Mouse (Mus musculus): ENCODE measurements around the gene Gm45208.
"Not testable (repeated sequence)": the region's sequence is repeated elsewhere in the genome, so short reads cannot be mapped to it uniquely, and the experiment has no call there.

Gm45208 gene

GRCm38 (mm10) chrX:7727176-7727575 lies 5.1 kb downstream of the Gm45208 start:
- no peak for DNase-seq (ENCODE audit: low read depth, low spot score)

- DNase-seq (ENCODE audit: low read depth, low spot score) = peak; percentile 67
Observed at GRCm38 (mm10) chrX:7728215-7728921, 6.3 kb downstream of the Gm45208 start, which contains the start of gene Praf2. Gene Praf2 (plus strand): TSS chrX:7728439.

GRCm38 (mm10) chrX:7728922-7729265 lies 6.8 kb downstream of the Gm45208 start:
- no peak for DNase-seq (ENCODE audit: low read depth, low spot score)

GRCm38 (mm10) chrX:7733571-7734156 lies 11.6 kb downstream of the Gm45208 start:
- DNase-seq (ENCODE audit: low read depth, low spot score) = no peak

- no peak for DNase-seq (ENCODE audit: low read depth, low spot score)
Observed at GRCm38 (mm10) chrX:7739336-7740081, 17.5 kb downstream of the Gm45208 start.

GRCm38 (mm10) chrX:7740082-7740819 lies 18.2 kb downstream of the Gm45208 start:
- no peak for DNase-seq (ENCODE audit: low read depth, low spot score)

GRCm38 (mm10) chrX:7741103-7741502 lies 19.1 kb downstream of the Gm45208 start:
- no peak for DNase-seq (ENCODE audit: low read depth, low spot score)

- DNase-seq (ENCODE audit: low read depth, low spot score) = no peak
Observed at GRCm38 (mm10) chrX:7743470-7743869, 21.4 kb downstream of the Gm45208 start.

- no peak for DNase-seq (ENCODE audit: low read depth, low spot score)
Observed at GRCm38 (mm10) chrX:7744940-7745339, 22.9 kb downstream of the Gm45208 start.

- DNase-seq (ENCODE audit: low read depth, low spot score) = no peak
Observed at GRCm38 (mm10) chrX:7745429-7745828, 23.4 kb downstream of the Gm45208 start.

- DNase-seq (ENCODE audit: low read depth, low spot score) = peak; percentile 46
Observed at GRCm38 (mm10) chrX:7750432-7751116, 28.5 kb downstream of the Gm45208 start, which contains the start of gene Ccdc120. Gene Ccdc120 (minus strand): TSS chrX:7750905.

- not testable (repeated sequence) for DNase-seq (ENCODE audit: low read depth, low spot score)
Observed at GRCm38 (mm10) chrX:7753627-7754026, 31.6 kb downstream of the Gm45208 start.

- peak; percentile 78 for DNase-seq (ENCODE audit: low read depth, low spot score)
Observed at GRCm38 (mm10) chrX:7762137-7762920, 40.3 kb downstream of the Gm45208 start, which contains the start of gene Tfe3. Gene Tfe3 (plus strand): TSS chrX:7762560.

- no peak for DNase-seq (ENCODE audit: low read depth, low spot score)
Observed at GRCm38 (mm10) chrX:7762921-7763197, 40.8 kb downstream of the Gm45208 start.

- no peak for DNase-seq (ENCODE audit: low read depth, low spot score)
Observed at GRCm38 (mm10) chrX:7763631-7764393, 41.8 kb downstream of the Gm45208 start.

- DNase-seq (ENCODE audit: low read depth, low spot score) = no peak
Observed at GRCm38 (mm10) chrX:7764657-7765280, 42.7 kb downstream of the Gm45208 start.

- no peak for DNase-seq (ENCODE audit: low read depth, low spot score)
Observed at GRCm38 (mm10) chrX:7765281-7765670, 43.2 kb downstream of the Gm45208 start.

- DNase-seq (ENCODE audit: low read depth, low spot score) = no peak
Observed at GRCm38 (mm10) chrX:7765764-7766163, 43.7 kb downstream of the Gm45208 start.

GRCm38 (mm10) chrX:7769302-7770017 lies 47.4 kb downstream of the Gm45208 start:
- DNase-seq (ENCODE audit: low read depth, low spot score) = no peak

Data from retina, adult 2 months (tissue).